9 mouse cellular contexts compared by ENCODE assay signal in the genomic region with DNA sequence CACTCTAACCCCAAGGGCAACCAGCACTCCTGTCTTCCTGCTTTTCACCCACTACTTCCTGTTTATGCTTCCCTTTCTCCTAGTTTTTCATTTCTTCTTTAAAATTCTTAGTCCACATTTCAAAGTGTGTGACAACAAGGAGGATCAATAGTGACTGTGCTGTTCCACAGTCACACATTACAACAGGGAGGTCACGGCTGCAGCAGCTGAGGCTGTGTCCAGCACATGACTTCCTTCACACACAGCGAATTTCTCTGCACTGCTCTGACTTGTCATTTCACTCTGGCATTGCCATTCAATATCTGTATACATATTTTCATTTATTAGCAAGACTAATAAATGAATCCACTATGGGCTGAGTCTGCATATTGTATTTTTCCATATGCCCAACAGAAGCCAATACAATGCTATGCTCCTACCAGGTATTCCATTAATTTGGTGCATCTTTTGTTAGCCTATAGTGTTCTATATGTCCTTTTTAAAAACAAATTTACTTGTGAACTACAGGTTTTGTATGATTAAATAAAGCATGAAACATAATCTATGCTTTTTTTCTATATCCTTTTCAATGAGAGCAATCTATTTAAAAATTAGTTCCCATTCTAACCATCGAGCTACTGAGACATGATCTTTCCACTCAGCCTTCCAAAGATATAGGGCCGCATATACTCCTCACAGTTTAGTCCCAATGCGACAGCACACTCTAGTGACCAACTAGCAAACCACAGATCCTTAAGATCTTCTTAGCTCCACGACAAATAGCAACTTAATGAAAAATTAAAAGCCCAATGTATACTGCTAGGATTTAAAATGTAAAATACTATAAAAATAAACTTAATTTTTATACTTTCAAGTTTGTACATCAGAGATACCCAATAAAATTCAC. TPM values are rescaled to one million over a fixed set of nuclear protein-coding genes. Genes with fewer than 3 reads are reported as not detected.
DNase-seq lines count a peak whose midpoint lies in the region; ATAC-seq lines count a peak whose summit lies in the region.
"Had no signal": no experiment of that assay in that cellular context is flagged by ENCODE, and none has a peak within 500 bp of the region (broad histone marks: within the 10 kb centered on the region; RNA-seq: fewer than 3 reads in every experiment).

No protein-coding gene starts in this region.

- peak; percentile 21 for DNase-seq in kidney, postnatal 14 days
- DNase-seq in kidney, adult 18-20 months, result no peak
- DNase-seq in brain, adult 2 months (ENCODE audit: low read depth, low spot score), result peak; percentile 73
- DNase-seq in ovary, postnatal 10 days (ENCODE audit: low spot score), result no peak
- DNase-seq in adrenal gland, adult 8-10 months, result no peak
- DNase-seq in layer of hippocampus, adult 11-12 months (ENCODE audit: low spot score), result no peak
- DNase-seq: liver, embryonic 13.5 days had no signal

- H3K4me1 ChIP-seq in midbrain, embryonic 13.5 days (replicated peaks), result no peaks in the 10 kb centered on the region
- H3K4me1 ChIP-seq: liver, embryonic 13.5 days had no signal

- no peak overlapping the region for H3K4me2 ChIP-seq in midbrain, embryonic 13.5 days (replicated peaks)
- H3K4me2 ChIP-seq: liver, embryonic 13.5 days had no signal

- WGBS in midbrain, embryonic 13.5 days, result 69% methylated on average over 6 of the region's 6 CpGs

- H3K4me3 ChIP-seq in midbrain, embryonic 13.5 days (replicated peaks), result no peak overlapping the region
- H3K4me3 ChIP-seq: liver, embryonic 13.5 days had no signal

- H3K9ac ChIP-seq in midbrain, embryonic 13.5 days (replicated peaks), result no peak overlapping the region
- H3K9ac ChIP-seq: liver, embryonic 13.5 days had no signal

- ATAC-seq in granulocyte monocyte progenitor cell, adult 5-6 weeks (replicated peaks; ENCODE audit: poor library complexity, severe bottlenecking), result peak; percentile 63
- peak; percentile 83 for ATAC-seq in midbrain, embryonic 13.5 days

- no peaks in the 10 kb centered on the region for H3K27me3 ChIP-seq in midbrain, embryonic 13.5 days
- H3K27me3 ChIP-seq: liver, embryonic 13.5 days had no signal

- H3K36me3 ChIP-seq in midbrain, embryonic 13.5 days, result peaks cover 41% of the 10 kb centered on the region

- no peak overlapping the region for H3K27ac ChIP-seq in midbrain, embryonic 13.5 days
- H3K27ac ChIP-seq: liver, embryonic 13.5 days had no signal

- no peaks in the 10 kb centered on the region for H3K9me3 ChIP-seq in midbrain, embryonic 13.5 days
- H3K9me3 ChIP-seq: liver, embryonic 13.5 days had no signal

RNA-seq across cellular contexts. Expression of a gene that starts 55.7 kb away (rescaled TPM):
- total RNA-seq in granulocyte monocyte progenitor cell, adult 5-6 weeks (2014; fragmentation: Nextera tagmentation), result 40.2 and 42.8 TPM in 2 replicates
- total RNA-seq in granulocyte monocyte progenitor cell, adult 5-6 weeks (2017), result 73.8 and 87.7 TPM in 2 replicates
- 34.5 and 36.3 TPM in 2 replicates for polyA plus RNA-seq in midbrain, embryonic 13.5 days (2015; fragmentation: Nextera tagmentation; extraction: Ambion mirVana)
- total RNA-seq in adrenal gland, adult 8-10 months (2022), result 10 to 100 TPM; 43.7 to 55.2 (median 52.1) TPM

Comparison
In these comparisons a context has a peak if more than half of its experiments do, and no peak if none do; other contexts are left out.
1. DNase-seq: peak in kidney, postnatal 14 days (single experiment) and brain, adult 2 months (single experiment); none in kidney, adult 18-20 months (single experiment), ovary, postnatal 10 days (single experiment), adrenal gland, adult 8-10 months (single experiment) and layer of hippocampus, adult 11-12 months (single experiment).